In the genomic region with DNA sequence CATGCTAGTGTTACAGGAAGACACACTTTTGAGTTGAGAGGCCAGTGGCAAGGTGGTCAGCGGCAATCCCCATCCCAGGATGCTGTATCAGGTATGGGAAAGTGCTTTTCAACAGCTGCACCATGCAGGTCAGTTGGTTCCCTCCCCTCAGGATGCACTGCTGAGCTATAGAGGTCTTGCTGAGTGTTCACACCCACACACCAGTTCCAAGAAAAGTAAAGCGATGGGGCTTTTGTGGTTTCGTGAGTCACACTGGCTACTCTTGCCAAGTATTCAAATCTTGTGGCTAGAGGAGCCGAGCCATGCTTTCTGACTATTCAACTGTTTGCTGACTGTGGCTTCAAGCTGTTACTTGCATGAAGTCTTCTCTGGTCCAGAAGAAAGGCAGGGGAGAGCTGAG, we compare ENCODE assay signal across 9 mouse cellular contexts. TPM values are rescaled to one million over a fixed set of nuclear protein-coding genes. Genes with fewer than 3 reads are reported as not detected.
A peak's percentile ranks its signal among the peaks of the same experiment; 100 is the strongest.
DNase-seq lines count a peak whose midpoint lies in the region; ATAC-seq and TF ChIP-seq lines count a peak whose summit lies in the region.
"Had no signal": no experiment of that assay in that cellular context is flagged by ENCODE, and none has a peak within 500 bp of the region (broad histone marks: within the 10 kb centered on the region; RNA-seq: fewer than 3 reads in every experiment).

No protein-coding gene starts in this region.

- no peaks in the 10 kb centered on the region for H3K27me3 ChIP-seq in MEL (ENCODE audit: control insufficient read depth in 1 of 2, insufficient read depth in 2 of 2, low read length in 2 of 2)
- H3K27me3 ChIP-seq in hindbrain, postnatal 0 days (ENCODE audit: insufficient read depth, low read length) = no peaks in the 10 kb centered on the region
- H3K27me3 ChIP-seq: heart, embryonic 15.5 days had no signal

- no peak overlapping the region for H3K9ac ChIP-seq in MEL (ENCODE audit: control insufficient read depth, low read depth, low read length, poor library complexity, severe bottlenecking)
- H3K9ac ChIP-seq in hindbrain, postnatal 0 days (replicated peaks; ENCODE audit: low read length) = no peak overlapping the region
- H3K9ac ChIP-seq: heart, embryonic 15.5 days had no signal

- TF ChIP-seq RAD21 in MEL (IDR thresholded peaks at IDR 0.05; ENCODE audit: low read depth, low read length) = no peak

- DNase-seq in layer of hippocampus, adult 11-12 months (ENCODE audit: low spot score) = peak; percentile 37
- no peak for DNase-seq in layer of hippocampus, postnatal 36 days
- peak; percentile 70 for DNase-seq in MEL (ENCODE audit: low read depth, low spot score)
- peak; percentile 37 for DNase-seq in gonadal fat pad, adult 2 months (ENCODE audit: low read depth)
- no peak for DNase-seq in testis, postnatal 14 days (ENCODE audit: low spot score)
- DNase-seq in hindbrain, postnatal 0 days (ENCODE audit: low spot score) = no peak
- DNase-seq in embryo, embryonic 9.5 days (ENCODE audit: extremely low spot score) = no peak

- H3K4me2 ChIP-seq in hindbrain, postnatal 0 days (ENCODE audit: low read depth, low read length) = no peak overlapping the region
- H3K4me2 ChIP-seq: heart, embryonic 15.5 days had no signal

- peak; percentile 84 for ATAC-seq in megakaryocyte, adult 5-6 weeks (ENCODE audit: poor library complexity, severe bottlenecking)
- no peak for ATAC-seq in hindbrain, postnatal 0 days

- H3K9me3 ChIP-seq in MEL (replicated peaks; ENCODE audit: insufficient read depth, low read length) = no peaks in the 10 kb centered on the region
- H3K9me3 ChIP-seq in hindbrain, postnatal 0 days (ENCODE audit: low read length) = no peaks in the 10 kb centered on the region
- H3K9me3 ChIP-seq: heart, embryonic 15.5 days had no signal

- peaks cover 0 to 13% of the 10 kb centered on the region in 2 experiments; a peak in 2 of 4 replicates for H3K36me3 ChIP-seq in MEL (ENCODE audit: control insufficient read depth in 1 of 2, insufficient read depth in 2 of 2, low read length in 2 of 2)
- H3K36me3 ChIP-seq in hindbrain, postnatal 0 days (ENCODE audit: insufficient read depth, low read length) = no peaks in the 10 kb centered on the region
- H3K36me3 ChIP-seq: heart, embryonic 15.5 days had no signal

- H3K4me3 ChIP-seq in MEL (ENCODE audit: control insufficient read depth in 1 of 2, insufficient read depth in 1 of 2, low read depth in 2 of 2, low read length in 2 of 2) = no peak overlapping the region
- no peak overlapping the region for H3K4me3 ChIP-seq in hindbrain, postnatal 0 days (ENCODE audit: low read length)
- H3K4me3 ChIP-seq: heart, embryonic 15.5 days had no signal

- no peak for TF ChIP-seq POLR2A in MEL (IDR thresholded peaks at IDR 0.05; ENCODE audit: control insufficient read depth in 1 of 2, insufficient read depth in 1 of 2, low read depth in 1 of 2, low read length in 2 of 2, poor library complexity in 1 of 2)

- peak in 1 of 2 experiments; percentile 30; a peak in 1 of 4 replicates for TF ChIP-seq EP300 in MEL (IDR thresholded peaks at IDR 0.05; ENCODE audit: low read depth in 1 of 2, low read length in 2 of 2)

- WGBS in hindbrain, postnatal 0 days = 46% methylated on average over 4 of the region's 4 CpGs

- H3K27ac ChIP-seq in MEL (ENCODE audit: control insufficient read depth, low read depth, low read length) = no peak overlapping the region
- no peak overlapping the region for H3K27ac ChIP-seq in hindbrain, postnatal 0 days
- H3K27ac ChIP-seq: heart, embryonic 15.5 days had no signal

- peaks cover 0 to 16% of the 10 kb centered on the region in 2 experiments; a peak in 1 of 4 replicates for H3K4me1 ChIP-seq in MEL (ENCODE audit: control insufficient read depth in 1 of 2, insufficient read depth in 2 of 2, low read length in 2 of 2)
- no peaks in the 10 kb centered on the region for H3K4me1 ChIP-seq in hindbrain, postnatal 0 days (ENCODE audit: insufficient read depth, low read length)
- H3K4me1 ChIP-seq: heart, embryonic 15.5 days had no signal

- TF ChIP-seq CTCF in MEL (IDR thresholded peaks at IDR 0.05 in 2 of 3, conservative IDR thresholded peaks at IDR 0.05 in 1 of 3; ENCODE audit: control insufficient read depth in 1 of 3, insufficient read depth in 1 of 3, low read depth in 2 of 3, low read length in 3 of 3, poor library complexity in 1 of 3, severe bottlenecking in 1 of 3) = no peak
- no peak for TF ChIP-seq CTCF in hindbrain, postnatal 0 days (IDR thresholded peaks at IDR 0.05; ENCODE audit: low read depth)

- no peaks in the 10 kb centered on the region for H3K79me2 ChIP-seq in MEL (ENCODE audit: control insufficient read depth, insufficient read depth, low read length, poor library complexity)

TF ChIP-seq in MEL, 35 proteins besides CTCF, POLR2A, EP300 and RAD21:
- TF ChIP-seq E2F4 (IDR thresholded peaks at IDR 0.05; ENCODE audit: borderline replicate concordance, low read depth, low read length) (no peak), ETS1 (IDR thresholded peaks at IDR 0.05; ENCODE audit: low read depth, low read length) (0 out of 2 replicates have a peak, but pooled peaks have one; percentile 13), JUND (IDR thresholded peaks at IDR 0.05; ENCODE audit: low read depth, low read length) (peak; percentile 51; the same call in 1 of the 2 replicates)

RNA-seq across cellular contexts. Expression of gene Gm11214, which starts 5.1 kb away (rescaled TPM):
- total RNA-seq in layer of hippocampus, postnatal 36 days (2021) = not detected
- not detected in 2 replicates for total RNA-seq in MEL (2012; rRNA removed)
- polyA plus RNA-seq in MEL (2012; ENCODE audit: insufficient read depth in 1 of 2, insufficient read length in 2 of 2, low read depth in 1 of 2, low replicate concordance in 2 of 2, missing spikeins in 1 of 2) = under 1 TPM in 1 of 2 experiments, not detected in 1; 0.43 TPM
- not detected in 2 replicates for polyA plus RNA-seq in gonadal fat pad, adult 2 months (2012; rRNA removed)
- not detected in 2 replicates for total RNA-seq in megakaryocyte, adult 5-6 weeks (2015)
- total RNA-seq in megakaryocyte, adult 5-6 weeks (2017) = not detected in 2 replicates
- not detected in 2 replicates for total RNA-seq in hindbrain, postnatal 0 days (2014; rRNA removed)
- polyA plus RNA-seq in hindbrain, postnatal 0 days (2015; fragmentation: Nextera tagmentation; extraction: Ambion mirVana) = not detected in 2 replicates
- polyA plus RNA-seq: heart, embryonic 15.5 days had no signal

RNA-seq across cellular contexts. Expression of gene Tex48, which starts 46.0 kb away (rescaled TPM):
- not detected for total RNA-seq in layer of hippocampus, postnatal 36 days (2021)
- not detected in 2 replicates for total RNA-seq in MEL (2012; rRNA removed)
- polyA plus RNA-seq in MEL (2012; ENCODE audit: insufficient read depth in 1 of 2, insufficient read length in 2 of 2, low read depth in 1 of 2, low replicate concordance in 2 of 2, missing spikeins in 1 of 2) = not detected
- polyA plus RNA-seq in gonadal fat pad, adult 2 months (2012; rRNA removed) = 1.2 and 2.4 TPM in 2 replicates
- not detected in 2 replicates for total RNA-seq in megakaryocyte, adult 5-6 weeks (2015)
- total RNA-seq in megakaryocyte, adult 5-6 weeks (2017) = not detected in 2 replicates
- total RNA-seq in hindbrain, postnatal 0 days (2014; rRNA removed) = not detected in 2 replicates
- polyA plus RNA-seq in hindbrain, postnatal 0 days (2015; fragmentation: Nextera tagmentation; extraction: Ambion mirVana) = not detected in 2 replicates
- polyA plus RNA-seq: heart, embryonic 15.5 days had no signal

Comparison
In these comparisons a context has a peak if more than half of its experiments do, and no peak if none do; other contexts are left out.
1. DNase-seq: peak in layer of hippocampus, adult 11-12 months (single experiment), MEL (single experiment) and gonadal fat pad, adult 2 months (single experiment); none in layer of hippocampus, postnatal 36 days (0 of 2), testis, postnatal 14 days (single experiment), hindbrain, postnatal 0 days (single experiment) and embryo, embryonic 9.5 days (single experiment).